Mouse (Mus musculus) megakaryocyte, adult 5-6 weeks (primary cell): ENCODE data around the gene Gm20489. TPM values are rescaled to one million over a fixed set of nuclear protein-coding genes. Genes with fewer than 3 reads are reported as not detected.
A peak's percentile ranks its signal among the peaks of the same experiment; 100 is the strongest.

Experiments used
- ATAC-seq: 2 replicates; pipeline ENCODE4 v1.8.0; 2016; ENCODE audit warnings: mild to moderate bottlenecking, inconsistent platforms; ENCODE audit not compliant: poor library complexity, severe bottlenecking
- total RNA-seq, 2 experiments: library from RNA; stranded (forward) in 1 of 2; stranded (reverse) in 1 of 2; fragments of 153-499, 151-499 nt in 1 of 2; fragments of 221-1000, 200-1000 nt in 1 of 2; gene quantifications; 2 replicates each; pipeline versions ENCODE4 v1.2.3 to v1.2.4; 2015 to 2017

The Gm20489 gene
- total RNA-seq (2015) (not detected in 2 replicates), total RNA-seq (2017) (not detected in 2 replicates)

DNA sequence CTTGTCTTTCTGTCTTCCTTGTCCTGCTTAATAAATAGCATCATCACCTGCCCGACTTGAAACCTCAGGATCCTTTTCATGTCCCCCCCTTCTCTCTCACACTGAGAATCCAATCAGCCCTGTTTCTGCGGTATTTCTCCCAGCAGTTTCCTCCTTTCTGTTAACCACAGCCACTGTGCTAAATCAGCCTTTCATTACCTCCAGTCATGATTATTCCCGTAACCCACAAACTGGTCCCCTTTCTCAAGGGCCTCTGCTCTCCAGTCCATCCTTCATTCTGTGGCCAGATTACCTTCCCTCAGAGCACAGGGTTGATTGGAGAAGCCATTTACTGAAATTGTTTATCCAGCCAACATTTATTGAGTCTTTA, at the start of gene Gm20489:
Gm20489 (minus strand) TSS at position 269 of the 370 bp plus-strand sequence.
- ATAC-seq, result peak; percentile 39

DNA sequence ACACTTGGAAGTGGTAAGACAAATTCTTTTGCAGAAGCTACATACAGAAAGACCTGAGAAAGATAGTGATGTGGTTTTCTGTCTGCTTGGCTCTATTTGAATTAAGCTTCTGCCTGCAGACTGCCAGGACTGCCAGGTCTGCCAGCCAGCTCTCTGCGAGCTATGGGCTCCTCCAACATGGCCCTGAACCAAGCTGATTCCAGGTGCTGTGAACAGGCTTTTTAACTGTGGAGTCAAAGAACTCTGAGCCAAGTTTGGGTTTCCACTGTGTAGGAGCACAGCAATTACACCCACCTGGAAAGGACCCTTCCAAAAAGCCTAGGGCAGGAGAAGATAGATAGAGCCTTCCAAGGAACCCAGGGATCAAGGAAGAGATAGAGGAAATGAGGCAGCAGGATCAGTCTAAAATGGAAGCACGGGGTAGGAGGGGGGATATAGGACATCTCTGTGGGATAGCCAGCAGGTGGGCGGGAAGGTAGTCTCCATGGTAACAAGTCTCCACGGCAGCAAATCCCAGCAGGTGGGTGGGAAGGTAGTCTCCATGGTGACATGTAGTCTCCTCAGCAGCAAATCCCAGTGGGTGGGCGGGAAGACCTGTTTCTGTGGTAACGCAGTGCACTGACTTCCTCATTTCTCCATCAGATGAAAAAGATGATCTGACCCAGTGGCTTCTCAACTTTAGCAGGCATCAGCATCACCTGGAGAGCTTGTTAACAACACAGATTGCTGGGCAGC, 45.0 kb upstream of the Gm20489 start:
- ATAC-seq, result 0 out of 2 replicates have a peak, but pooled peaks have one; percentile 33

DNA sequence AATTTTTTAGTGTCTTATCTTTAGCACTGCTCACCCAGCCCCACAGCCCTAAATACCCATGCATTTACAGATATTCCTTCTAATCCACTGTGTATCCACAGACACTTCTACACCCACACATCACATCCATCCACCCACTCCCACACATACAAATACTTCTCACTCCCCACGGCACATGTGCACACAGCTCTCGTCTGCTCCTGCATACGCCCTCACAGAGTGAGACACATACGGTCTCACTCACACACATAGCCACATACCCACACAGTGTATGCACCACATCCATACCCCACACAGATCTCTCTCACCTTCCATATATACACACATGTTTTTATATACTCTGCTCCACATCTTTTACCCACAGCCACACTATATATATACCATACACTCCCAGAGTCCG, 40.5 kb upstream of the Gm20489 start:
- no peak for ATAC-seq

DNA sequence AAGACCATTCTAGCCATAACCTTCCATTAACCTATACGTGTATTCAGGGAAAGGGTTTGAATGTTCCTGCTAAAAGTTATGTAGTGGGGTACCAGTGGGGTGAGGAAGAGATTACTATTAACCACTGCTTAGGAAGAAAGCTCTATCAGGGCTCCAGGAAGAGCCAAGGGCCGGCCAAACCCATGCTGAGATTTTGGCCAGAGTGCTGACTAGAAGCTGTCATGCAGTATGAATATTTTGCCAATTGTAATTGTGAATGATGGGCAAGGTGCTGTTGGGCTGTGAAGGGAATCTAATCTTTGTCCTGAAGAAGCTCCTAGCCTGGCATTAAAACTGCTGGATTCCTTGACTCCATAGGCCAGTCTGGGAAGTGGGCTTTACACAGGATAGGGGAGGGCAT, 35.8 kb upstream of the Gm20489 start:
- ATAC-seq, result no peak

DNA sequence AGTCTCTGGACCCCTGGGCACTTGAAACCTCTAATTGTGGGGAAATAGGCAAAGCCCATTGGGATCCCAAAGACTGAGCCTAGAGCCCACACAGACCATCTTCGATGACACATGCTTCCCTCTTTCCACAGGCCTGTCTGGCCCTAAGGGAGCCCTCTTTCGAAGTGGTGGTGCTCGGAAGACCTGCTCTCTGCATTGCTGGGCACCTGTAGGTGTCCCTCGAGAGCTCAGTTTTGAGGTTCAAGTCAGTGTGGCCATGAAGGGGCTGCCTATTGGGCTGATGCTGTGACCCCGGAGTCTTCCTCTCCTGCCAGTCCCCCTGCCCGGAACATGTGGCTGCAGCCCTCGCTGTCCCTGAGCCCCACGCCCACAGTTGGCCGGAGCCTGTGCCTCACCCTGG, 32.8 kb upstream of the Gm20489 start:
- ATAC-seq, result no peak

DNA sequence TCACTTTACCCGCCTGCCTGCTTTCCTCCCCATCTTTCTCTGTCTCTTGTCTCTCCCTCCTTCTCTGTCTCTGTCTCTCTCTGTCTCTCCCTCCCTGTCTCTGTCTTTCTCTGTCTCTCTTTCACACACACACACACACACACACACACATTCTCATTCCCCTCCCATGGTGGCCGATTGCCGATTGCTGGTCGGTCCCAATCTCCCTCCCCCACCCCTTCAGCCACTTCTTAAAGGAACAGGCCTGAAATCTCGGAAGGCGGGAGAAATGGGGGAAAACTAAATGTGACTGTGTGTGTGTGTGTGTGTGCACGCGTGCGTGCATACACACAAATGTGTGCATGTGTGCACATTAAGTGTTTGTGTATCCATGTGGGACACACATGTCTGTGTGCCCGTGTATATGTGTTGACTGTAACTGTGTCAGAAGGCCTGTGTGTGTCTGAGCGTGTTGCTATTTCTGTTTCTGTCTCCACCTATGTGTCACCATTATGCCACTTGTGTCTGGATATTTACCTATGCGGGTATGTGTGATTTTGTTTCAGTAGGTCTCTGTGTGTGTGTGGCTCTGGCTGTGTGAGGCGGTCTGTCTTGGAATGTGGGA, 31.7 kb upstream of the Gm20489 start:
- ATAC-seq, result no peak

DNA sequence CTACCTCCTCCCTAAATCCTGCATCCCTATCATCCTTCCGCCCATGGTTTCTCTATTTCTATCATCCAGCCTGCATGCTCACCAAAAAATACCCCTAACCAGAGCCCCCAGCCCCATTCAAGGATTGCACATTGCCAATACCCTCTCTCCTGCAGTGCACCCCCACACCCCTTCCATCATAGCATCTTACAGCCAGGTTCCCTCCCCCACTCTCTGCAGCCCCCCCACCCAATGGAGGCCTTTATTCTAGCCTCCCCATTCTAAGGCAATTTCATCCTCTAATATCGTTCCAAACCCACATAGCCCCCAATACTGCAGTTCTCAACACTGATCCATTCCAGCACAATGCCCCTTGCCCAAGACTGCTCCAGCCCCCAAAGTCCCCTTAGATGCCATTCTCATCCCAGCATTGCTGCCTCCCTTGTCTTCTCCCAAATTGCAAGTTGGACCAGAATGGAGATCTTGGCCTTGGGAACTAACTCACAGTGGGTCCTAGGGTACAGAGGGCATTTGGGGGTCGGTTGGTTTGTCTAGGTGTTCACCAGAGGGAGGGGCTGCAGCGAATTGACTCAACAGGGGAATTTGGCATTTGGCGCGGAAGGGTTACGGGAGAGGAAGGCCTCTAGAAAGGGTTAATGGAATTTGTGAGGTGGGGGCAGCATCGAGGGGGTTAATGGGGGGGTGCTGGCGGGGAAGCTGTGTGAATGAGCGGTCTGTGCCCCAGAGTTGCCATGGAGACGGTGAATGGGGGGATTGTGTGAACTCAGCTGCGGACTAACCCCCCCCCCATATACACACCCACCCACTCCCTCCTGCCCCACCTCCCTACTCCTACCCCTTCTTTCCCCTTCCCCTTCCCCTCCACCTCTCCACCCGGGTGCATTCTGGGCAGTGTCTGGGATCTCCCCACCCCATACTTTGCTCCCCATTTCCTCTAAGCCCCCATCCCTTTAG, 30.9 kb upstream of the Gm20489 start:
- no peak for ATAC-seq

DNA sequence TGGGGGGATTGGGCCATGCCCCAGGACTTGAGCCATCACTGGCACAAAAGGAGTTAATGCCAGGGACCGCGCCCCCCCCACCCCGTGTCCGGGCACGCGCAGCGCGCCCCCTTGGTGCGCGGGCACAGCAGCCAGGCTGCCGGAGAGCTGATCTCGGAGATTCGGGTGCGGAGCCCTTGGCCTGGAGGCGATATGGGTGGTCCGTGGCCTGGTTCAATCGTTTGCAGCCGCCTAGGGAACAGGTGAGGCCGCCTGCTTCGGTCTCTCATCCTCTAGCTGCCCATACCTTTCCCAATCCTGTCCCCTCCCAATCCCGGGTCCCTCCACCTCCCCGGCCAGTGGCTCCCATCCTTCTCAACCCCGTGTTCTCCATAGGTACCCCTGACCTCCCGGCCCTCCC, 30.2 kb upstream of the Gm20489 start, which contains the start of gene Nlgn3:
Nlgn3 (plus strand) TSS at position 114 of the 400 bp plus-strand sequence.
- no peak for ATAC-seq

DNA sequence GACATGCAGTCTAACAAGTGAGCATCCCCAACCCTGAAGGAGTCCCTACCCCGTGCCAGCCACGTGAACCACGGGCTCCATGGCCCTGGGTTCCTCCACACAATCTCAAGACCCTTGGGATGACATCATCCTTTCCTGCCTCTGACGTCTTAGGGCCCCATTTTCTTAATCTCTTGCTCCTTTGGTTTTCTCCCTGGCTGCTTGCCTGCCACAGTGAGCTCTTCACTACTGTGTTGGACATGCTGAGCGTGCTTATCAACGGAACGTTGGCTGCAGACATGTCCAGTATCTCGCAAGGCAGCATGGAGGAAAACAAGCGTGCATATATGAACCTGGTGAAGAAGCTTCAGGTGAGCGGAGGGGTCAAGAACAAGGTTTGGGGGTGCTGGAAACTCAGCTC, 21.3 kb upstream of the Gm20489 start:
- ATAC-seq, result no peak

DNA sequence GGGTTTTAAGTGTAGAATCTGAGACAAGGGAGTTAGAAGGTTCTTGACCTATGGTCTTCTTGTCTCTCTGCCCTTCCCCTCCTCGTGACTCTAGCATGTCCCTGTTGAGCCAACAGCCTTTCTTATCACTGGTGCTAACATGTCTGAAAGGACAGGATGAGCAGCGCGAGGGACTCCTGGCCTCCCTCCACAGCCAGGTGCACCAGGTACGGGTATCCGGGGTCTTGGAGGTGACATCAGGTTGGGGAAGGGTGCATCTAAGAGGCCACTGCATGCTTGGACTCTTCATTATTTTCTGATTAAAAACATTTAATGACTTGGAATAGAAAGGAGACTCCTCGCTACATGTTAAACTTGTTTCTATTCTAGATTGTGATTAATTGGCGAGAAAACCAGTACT, 20.2 kb upstream of the Gm20489 start:
- ATAC-seq, result no peak

DNA sequence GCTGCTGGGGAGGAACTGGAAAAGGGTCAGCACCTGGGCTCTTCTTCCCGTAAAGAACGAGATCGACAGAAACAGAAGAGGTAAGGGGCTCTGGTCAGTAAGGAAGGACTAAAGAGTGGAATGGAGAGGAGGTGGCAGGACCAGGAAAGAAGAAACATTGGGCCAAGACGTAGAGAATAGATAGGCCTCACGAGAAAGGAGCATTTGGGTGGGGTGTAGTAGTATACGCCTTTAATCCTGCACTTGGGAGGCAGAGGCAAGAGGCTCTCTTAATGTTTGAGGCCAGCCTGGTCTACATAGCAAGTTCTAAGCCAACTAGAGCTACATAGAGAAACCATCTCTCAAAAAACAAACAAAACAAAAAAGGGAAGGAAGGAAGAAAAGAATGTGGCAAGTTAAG, 19.6 kb upstream of the Gm20489 start:
- no peak for ATAC-seq

DNA sequence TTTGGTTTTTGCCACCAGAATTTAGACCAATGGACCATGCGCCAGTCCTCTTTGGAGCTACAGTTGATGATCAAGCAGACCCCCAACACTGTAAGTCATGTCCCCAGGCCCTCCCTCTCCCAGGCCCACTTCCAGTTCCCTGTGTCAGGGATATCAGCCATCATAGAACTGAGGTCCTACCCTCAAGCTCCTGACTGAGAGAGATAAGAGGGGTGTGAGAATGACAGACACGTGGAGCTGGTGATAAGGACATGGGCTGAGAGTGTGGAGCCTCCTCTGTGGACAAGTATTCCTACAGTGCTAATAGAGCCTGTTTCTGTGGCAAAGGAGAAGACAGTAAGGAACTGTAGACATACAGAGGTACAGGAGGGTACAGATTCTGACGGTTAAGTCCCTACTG, 18.7 kb upstream of the Gm20489 start:
- ATAC-seq, result no peak

DNA sequence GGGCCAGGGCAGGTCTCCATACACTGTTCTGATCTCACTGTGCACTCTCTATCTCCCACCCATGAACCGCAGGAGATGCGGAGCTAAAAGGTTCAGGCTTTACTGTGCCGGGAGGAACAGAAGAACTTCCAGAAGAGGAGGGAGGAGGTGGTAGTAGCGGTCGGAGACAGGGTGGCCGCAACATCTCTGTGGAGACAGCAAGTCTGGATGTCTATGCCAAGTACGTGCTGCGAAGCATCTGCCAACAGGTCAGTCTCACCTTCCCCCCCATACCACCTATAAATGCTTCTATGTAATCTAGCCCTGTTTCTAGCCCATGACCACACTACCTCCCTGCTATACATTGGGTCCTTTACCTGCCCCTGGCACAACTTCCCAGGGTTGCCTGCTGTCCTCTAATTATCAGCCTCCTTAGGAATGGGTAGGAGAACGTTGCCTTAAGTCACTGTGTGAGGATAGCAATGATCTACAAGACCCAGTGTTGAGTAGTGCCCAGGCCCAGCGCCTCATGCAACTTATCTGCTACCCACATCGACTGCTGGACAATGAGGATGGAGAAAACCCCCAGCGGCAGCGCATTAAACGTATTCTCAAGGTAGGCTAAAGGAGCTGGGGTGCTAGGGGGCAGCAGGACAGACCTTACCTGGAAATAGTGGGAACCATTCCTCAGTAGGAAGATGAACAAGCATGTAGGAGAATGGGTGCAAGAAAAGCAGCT, 17.3 kb upstream of the Gm20489 start:
- no peak for ATAC-seq

DNA sequence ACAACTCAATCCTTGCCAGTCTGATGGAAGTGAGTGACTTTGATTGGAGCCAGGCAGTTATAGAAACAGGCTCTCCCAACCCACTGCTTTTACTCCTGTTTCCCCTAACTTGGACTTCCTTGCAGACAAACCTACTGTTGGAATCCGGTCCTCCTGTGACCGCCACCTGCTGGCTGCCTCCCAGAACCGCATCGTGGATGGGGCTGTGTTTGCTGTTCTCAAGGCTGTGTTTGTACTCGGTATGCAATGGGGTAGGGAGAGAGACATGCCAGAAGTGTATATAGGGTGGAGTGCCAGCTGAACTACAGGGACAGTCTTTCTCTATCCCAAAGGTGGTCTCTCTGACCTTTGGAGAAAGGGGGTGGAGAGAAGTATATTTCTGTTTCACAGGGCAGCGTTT, 16.7 kb upstream of the Gm20489 start:
- peak; percentile 72 for ATAC-seq

DNA sequence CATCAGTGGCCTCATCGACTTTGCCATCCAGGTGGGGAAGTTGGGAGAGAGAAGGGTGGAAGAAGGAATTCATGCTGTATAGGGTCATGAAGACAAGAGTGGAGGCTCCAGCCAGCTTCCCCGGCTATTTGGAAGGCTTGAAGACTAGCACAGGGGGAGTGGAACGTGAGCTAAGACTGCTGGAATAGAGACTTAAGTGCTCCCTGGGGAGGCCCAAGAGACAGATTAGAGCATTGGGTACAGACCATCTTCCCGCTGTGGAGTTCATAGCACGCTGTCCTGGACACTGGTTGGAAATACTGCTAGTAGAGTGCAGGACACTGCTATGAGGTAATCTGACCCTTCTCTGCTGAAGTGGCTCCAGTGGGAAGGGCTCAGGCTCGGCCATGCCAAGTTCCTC, 14.0 kb upstream of the Gm20489 start:
- no peak for ATAC-seq

DNA sequence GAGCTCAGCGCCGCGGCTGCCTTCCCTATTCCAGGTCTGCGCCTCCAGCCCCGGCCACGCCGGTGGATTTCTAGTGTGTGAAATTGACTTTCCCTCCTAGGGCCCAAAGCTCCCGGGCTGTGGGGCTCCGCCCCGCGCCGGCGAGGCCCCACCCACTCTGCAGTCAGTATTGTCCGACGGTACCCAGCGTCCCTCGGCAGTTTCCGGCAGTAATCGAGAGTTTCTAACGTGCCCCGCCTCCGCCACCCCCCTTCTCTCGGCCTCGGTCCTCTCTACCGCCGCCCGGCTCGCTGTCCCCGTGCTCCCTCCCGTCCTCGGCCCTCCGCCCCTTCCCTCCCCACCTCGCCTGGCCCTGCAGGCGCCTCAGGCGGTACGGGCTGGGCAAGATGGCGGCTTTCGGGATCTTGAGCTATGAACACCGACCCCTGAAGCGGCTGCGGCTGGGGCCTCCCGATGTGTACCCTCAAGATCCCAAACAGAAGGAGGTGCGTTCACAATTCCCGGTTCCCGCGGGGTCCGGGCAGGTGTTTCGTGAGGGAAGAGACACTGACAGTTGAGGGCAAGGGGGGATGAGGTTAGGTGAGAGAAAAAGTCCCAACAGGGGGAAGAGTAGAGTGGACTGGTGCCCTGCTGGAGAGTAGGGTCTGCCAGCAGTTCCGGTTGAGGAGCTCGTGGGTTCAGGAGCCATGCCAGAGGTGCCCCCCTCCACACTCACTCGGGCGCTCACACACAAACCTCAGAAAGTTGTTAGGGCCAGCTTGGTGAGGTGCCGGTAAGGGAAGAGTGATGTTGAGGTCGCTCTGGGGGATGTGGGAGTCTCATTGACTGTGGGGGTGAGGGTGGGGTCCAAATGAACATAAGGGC, 5.3 kb upstream of the Gm20489 start, which contains the start of gene Med12:
Med12 (plus strand) TSS at position 156 of the 864 bp plus-strand sequence.
- ATAC-seq, result peak; percentile 99

DNA sequence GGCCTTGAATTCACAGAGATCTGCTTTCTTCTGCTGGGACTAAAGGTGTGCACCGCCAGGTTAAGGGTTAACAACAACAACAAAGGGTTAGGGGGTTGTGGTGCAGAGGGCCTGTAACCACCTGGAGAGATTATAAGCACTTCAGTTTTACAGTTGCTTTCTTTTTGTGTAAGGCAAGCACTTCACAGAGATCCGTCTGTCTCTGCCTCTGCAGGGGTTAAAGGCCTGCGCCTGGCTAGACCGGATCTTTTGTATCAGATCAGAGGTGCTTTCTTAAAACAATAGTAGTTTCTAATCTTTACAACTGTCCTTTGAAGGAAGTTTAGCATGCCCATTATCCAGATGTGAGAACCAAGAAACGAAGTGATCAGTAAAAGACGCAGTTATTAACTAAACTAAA, 4.6 kb upstream of the Gm20489 start:
- ATAC-seq, result no peak

DNA sequence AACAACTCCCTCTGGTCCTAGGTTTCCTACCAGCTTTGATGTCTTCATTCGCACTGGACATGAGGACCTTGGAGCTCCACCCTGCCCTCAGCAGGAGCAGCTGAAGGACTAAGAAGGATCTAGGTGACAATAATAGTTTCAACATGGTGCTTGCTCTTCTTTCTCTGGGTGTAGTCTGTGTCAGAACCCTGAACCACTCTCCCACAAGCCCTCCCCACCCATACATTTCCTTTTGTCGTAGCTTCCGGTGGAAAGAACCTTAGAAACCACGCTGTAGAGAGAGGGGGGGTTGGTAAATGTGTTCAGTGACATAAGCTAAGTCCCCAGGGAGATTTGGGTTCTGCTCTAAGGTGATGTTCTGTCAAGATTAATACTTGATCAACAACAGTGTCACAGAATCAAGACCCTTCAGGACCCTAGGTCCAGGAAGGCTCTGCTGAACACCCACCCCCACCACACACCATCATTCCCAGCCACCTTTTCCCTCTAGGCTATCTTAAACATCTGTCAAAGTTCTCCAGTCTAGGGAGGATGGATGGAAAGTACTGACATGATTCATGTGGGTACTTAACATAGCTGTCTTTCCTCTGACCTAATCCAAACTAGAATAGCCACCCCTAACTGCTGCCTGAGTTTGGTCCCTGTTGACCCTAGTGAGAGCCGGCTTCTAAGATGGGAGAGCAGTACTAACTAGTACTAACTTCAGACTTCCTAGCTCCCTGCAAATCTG, 633 bp downstream of the Gm20489 start, which contains the start of gene Il2rg:
Il2rg (minus strand) TSS at position 231 of the 730 bp plus-strand sequence.
- ATAC-seq, result peak; percentile 89

DNA sequence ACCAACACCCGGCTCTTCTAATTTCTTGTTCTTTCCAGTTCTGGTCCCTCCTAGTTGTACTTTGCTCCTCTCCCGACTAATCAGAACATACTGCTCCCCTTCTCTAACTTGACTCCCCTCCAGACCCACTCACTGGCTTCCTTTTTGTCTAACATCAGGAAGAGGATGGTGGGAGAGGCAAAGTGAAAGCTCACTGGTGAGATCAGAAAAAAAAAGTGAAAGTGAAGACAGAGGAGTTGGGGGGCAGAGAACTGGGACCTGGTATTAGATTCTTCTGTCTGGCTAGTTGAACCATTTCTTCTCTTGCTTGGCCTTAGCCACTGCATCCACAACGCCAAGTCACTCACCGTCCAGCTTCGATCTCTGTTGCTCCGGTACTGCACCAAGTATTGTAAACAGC, 2.2 kb downstream of the Gm20489 start:
- ATAC-seq, result no peak
